Mouse (Mus musculus) cerebellum, adult 2 months (tissue): Measurements from ENCODE around the gene Snx5.

Experiments used
- CTCF ChIP-seq: fragments of 200-500 bp; IDR thresholded peaks from 2 replicates; pipeline ENCODE4 v1.5.1; 2011; ENCODE audit warnings: low read depth, mild to moderate bottlenecking, control low read depth, low read length, moderate library complexity, borderline replicate concordance; ENCODE audit not compliant: insufficient read depth
- POLR2A ChIP-seq: fragments of 200-500 bp; IDR thresholded peaks from 2 replicates; pipeline ENCODE4 v1.6.1; 2011; ENCODE audit warnings: low read length, control low read depth, borderline replicate concordance; ENCODE audit not compliant: insufficient read depth

- TF ChIP-seq CTCF, result no peak
- TF ChIP-seq POLR2A, result no peak
Observed at GRCm38 (mm10) chr2:144247337-144247978, 23.2 kb downstream of the Snx5 start.
